Mouse (Mus musculus): Measurements from ENCODE around the gene Pilra. TPM values are rescaled to one million over a fixed set of nuclear protein-coding genes. Genes with fewer than 3 reads are reported as not detected.

The Pilra gene
- polyA plus RNA-seq, 1 experiment from 2014 or later = 0.67 TPM

DNA sequence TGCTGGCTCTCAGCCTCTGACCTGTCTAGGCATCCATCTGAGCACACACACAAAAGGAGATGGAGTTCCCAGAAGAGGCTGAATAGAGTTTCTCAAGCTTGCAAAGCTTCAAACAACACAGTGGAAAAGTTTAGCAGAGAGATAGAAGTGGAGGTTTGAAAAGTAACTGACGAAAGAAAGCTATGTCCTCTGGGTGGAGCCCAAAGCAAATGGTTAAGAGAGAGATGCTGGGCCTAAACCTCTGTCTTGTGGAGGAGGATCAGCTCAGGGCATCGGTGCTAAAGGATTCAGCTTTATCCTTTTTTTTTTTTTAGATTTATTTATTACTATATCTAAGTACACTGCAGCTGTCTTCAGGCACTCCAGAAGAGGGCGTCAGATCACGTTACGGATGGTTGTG lies 27.8 kb downstream of the Pilra start:
- H3K4me1 ChIP-seq (ENCODE audit: control insufficient read depth, insufficient read depth, low read length) = no peaks in the 10 kb centered on the region
- WGBS = 90% methylated on average over 5 of the region's 5 CpGs
- no peak overlapping the region for H3K4me3 ChIP-seq (ENCODE audit: low read depth, low read length)
- no peak overlapping the region for H3K27ac ChIP-seq (ENCODE audit: low read depth, low read length)
- no peaks in the 10 kb centered on the region for H3K27me3 ChIP-seq (replicated peaks; ENCODE audit: control insufficient read depth, insufficient read depth, low read length)
- no peaks in the 10 kb centered on the region for H3K36me3 ChIP-seq (ENCODE audit: control insufficient read depth, insufficient read depth, low read length)
- no peaks in the 10 kb centered on the region for H3K9me3 ChIP-seq (replicated peaks; ENCODE audit: control insufficient read depth, low read length)
- no peak overlapping the region for H3K9ac ChIP-seq (ENCODE audit: low read length)
- no peak overlapping the region for H3K4me2 ChIP-seq (ENCODE audit: low read length)
- no peak for DNase-seq (ENCODE audit: low spot score)
- no peak for ATAC-seq

DNA sequence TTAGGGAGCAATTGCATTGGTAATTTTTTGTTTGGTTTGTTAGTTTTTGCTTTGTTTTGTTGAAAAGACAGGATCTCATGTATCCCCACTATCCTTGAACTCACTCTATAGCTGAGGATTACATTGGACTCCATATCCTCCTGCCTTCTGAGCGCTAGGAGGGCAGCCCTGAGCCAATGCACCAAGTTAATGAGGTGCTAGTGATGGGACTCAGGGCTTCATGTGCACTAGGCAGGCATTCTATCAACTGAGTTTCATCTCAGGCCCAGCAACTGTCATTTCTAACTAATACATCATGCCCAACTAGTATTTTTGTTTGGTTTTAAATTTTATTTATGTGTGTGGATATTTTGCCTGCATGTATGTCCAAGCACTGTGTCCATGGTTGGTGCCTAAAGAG lies 29.9 kb downstream of the Pilra start:
- no peak overlapping the region for H3K4me2 ChIP-seq (ENCODE audit: low read length)
- H3K4me1 ChIP-seq (ENCODE audit: control insufficient read depth, insufficient read depth, low read length) = no peaks in the 10 kb centered on the region
- H3K27me3 ChIP-seq (replicated peaks; ENCODE audit: control insufficient read depth, insufficient read depth, low read length) = no peaks in the 10 kb centered on the region
- no peak overlapping the region for H3K4me3 ChIP-seq (ENCODE audit: low read depth, low read length)
- WGBS = 71% methylated on average over 1 of the region's 1 CpGs
- DNase-seq (ENCODE audit: low spot score) = no peak
- no peak overlapping the region for H3K9ac ChIP-seq (ENCODE audit: low read length)
- H3K27ac ChIP-seq (ENCODE audit: low read depth, low read length) = no peak overlapping the region
- no peaks in the 10 kb centered on the region for H3K9me3 ChIP-seq (replicated peaks; ENCODE audit: control insufficient read depth, low read length)
- H3K36me3 ChIP-seq (ENCODE audit: control insufficient read depth, insufficient read depth, low read length) = no peaks in the 10 kb centered on the region
- no peak for ATAC-seq

- no peak overlapping the region for H3K27ac ChIP-seq (ENCODE audit: low read depth, low read length)
- no peak overlapping the region for H3K4me2 ChIP-seq (ENCODE audit: low read length)
- no peak overlapping the region for H3K9ac ChIP-seq (ENCODE audit: low read length)
- H3K4me1 ChIP-seq (ENCODE audit: control insufficient read depth, insufficient read depth, low read length) = no peaks in the 10 kb centered on the region
- no peak for DNase-seq (ENCODE audit: low spot score)
- H3K36me3 ChIP-seq (ENCODE audit: control insufficient read depth, insufficient read depth, low read length) = no peaks in the 10 kb centered on the region
- WGBS = 85% methylated on average over 3 of the region's 3 CpGs
- H3K27me3 ChIP-seq (replicated peaks; ENCODE audit: control insufficient read depth, insufficient read depth, low read length) = no peaks in the 10 kb centered on the region
- no peak overlapping the region for H3K4me3 ChIP-seq (ENCODE audit: low read depth, low read length)
- H3K9me3 ChIP-seq (replicated peaks; ENCODE audit: control insufficient read depth, low read length) = no peaks in the 10 kb centered on the region
- no peak for ATAC-seq
Observed at GRCm38 (mm10) chr5:137800917-137801316, 35.2 kb downstream of the Pilra start.

- WGBS = 90% methylated on average over 3 of the region's 3 CpGs
- Histone ChIP-seq H3K9me3 (replicated peaks; ENCODE audit: control insufficient read depth, low read length) (no peaks in the 10 kb centered on the region), H3K27me3 (replicated peaks; ENCODE audit: control insufficient read depth, insufficient read depth, low read length) (no peaks in the 10 kb centered on the region), H3K9ac (ENCODE audit: low read length) (no peak overlapping the region), H3K4me2 (ENCODE audit: low read length) (no peak overlapping the region), H3K36me3 (ENCODE audit: control insufficient read depth, insufficient read depth, low read length) (no peaks in the 10 kb centered on the region), H3K4me1 (ENCODE audit: control insufficient read depth, insufficient read depth, low read length) (no peaks in the 10 kb centered on the region), H3K4me3 (ENCODE audit: low read depth, low read length) (no peak overlapping the region), H3K27ac (ENCODE audit: low read depth, low read length) (no peak overlapping the region)
- ATAC-seq (no peak), DNase-seq (ENCODE audit: low spot score) (no peak)
Observed at GRCm38 (mm10) chr5:137796606-137797005, 39.5 kb downstream of the Pilra start.

DNA sequence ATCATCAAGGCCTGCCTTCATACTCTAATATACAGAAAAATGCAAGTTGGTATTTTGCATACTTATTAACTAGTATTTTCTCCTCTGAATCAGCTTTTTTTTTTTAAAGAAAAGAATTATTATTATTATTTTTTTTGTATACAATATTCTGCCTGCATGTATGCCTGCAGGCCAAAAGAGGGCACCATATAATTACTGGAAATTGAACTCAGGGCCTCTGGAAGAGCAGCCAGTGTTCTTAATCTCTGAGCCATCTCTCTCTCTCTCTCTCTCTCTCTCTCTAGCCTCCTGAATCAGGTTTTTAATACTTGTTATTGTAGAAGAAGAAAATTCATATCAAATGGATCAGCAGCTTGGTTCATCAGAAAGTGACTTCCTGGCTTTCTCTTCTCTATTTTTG lies 44.5 kb downstream of the Pilra start:
- no peaks in the 10 kb centered on the region for H3K27me3 ChIP-seq (replicated peaks; ENCODE audit: control insufficient read depth, insufficient read depth, low read length)
- no peak for ATAC-seq
- H3K4me3 ChIP-seq (ENCODE audit: low read depth, low read length) = no peak overlapping the region
- peak; percentile 21 for DNase-seq (ENCODE audit: low spot score)
- no peaks in the 10 kb centered on the region for H3K9me3 ChIP-seq (replicated peaks; ENCODE audit: control insufficient read depth, low read length)
- H3K4me2 ChIP-seq (ENCODE audit: low read length) = no peak overlapping the region
- no peak overlapping the region for H3K9ac ChIP-seq (ENCODE audit: low read length)
- H3K4me1 ChIP-seq (ENCODE audit: control insufficient read depth, insufficient read depth, low read length) = no peaks in the 10 kb centered on the region
- H3K36me3 ChIP-seq (ENCODE audit: control insufficient read depth, insufficient read depth, low read length) = no peaks in the 10 kb centered on the region
- no peak overlapping the region for H3K27ac ChIP-seq (ENCODE audit: low read depth, low read length)

- DNase-seq (ENCODE audit: low spot score) (no peak), ATAC-seq (no peak)
- H3K36me3 ChIP-seq (ENCODE audit: control insufficient read depth, insufficient read depth, low read length) = peaks cover 7% of the 10 kb centered on the region
- H3K4me1 ChIP-seq (ENCODE audit: control insufficient read depth, insufficient read depth, low read length) = peaks cover 12% of the 10 kb centered on the region
- H3K9ac ChIP-seq (ENCODE audit: low read length) = no peak overlapping the region
- no peaks in the 10 kb centered on the region for H3K27me3 ChIP-seq (replicated peaks; ENCODE audit: control insufficient read depth, insufficient read depth, low read length)
- H3K4me2 ChIP-seq (ENCODE audit: low read length) = no peak overlapping the region
- H3K9me3 ChIP-seq (replicated peaks; ENCODE audit: control insufficient read depth, low read length) = no peaks in the 10 kb centered on the region
- WGBS = 94% methylated on average over 2 of the region's 2 CpGs
- H3K4me3 ChIP-seq (ENCODE audit: low read depth, low read length) = no peak overlapping the region
- H3K27ac ChIP-seq (ENCODE audit: low read depth, low read length) = no peak overlapping the region
Observed at GRCm38 (mm10) chr5:137788946-137789531, 47.0 kb downstream of the Pilra start.

GRCm38 (mm10) chr5:137788171-137788570 lies 47.9 kb downstream of the Pilra start:
- WGBS = 77% methylated on average over 24 of the region's 24 CpGs
- no peak for ATAC-seq

GRCm38 (mm10) chr5:137787151-137787928 lies 48.7 kb downstream of the Pilra start, which contains the start of the genes Mepce and Zcwpw1:
Gene Mepce, minus strand, starts transcription at chr5:137787655.
Gene Zcwpw1, plus strand, starts transcription at chr5:137787798.
- peak; percentile 62 for ATAC-seq

More at GRCm38 (mm10) chr5:137788171-137788570, 47.9 kb downstream of the Pilra start:
- H3K4me3 ChIP-seq (ENCODE audit: low read depth, low read length) = peak overlapping the region; percentile 89
- H3K27ac ChIP-seq (ENCODE audit: low read depth, low read length) = no peak overlapping the region
- no peaks in the 10 kb centered on the region for H3K27me3 ChIP-seq (replicated peaks; ENCODE audit: control insufficient read depth, insufficient read depth, low read length)
- H3K9ac ChIP-seq (ENCODE audit: low read length) = 0 out of 2 replicates have a peak overlapping the region, but pooled peaks have one; percentile 21
- DNase-seq (ENCODE audit: low spot score) = no peak
- H3K9me3 ChIP-seq (replicated peaks; ENCODE audit: control insufficient read depth, low read length) = no peaks in the 10 kb centered on the region
- peak overlapping the region; percentile 94 for H3K4me2 ChIP-seq (ENCODE audit: low read length)
- peaks cover 14% of the 10 kb centered on the region for H3K36me3 ChIP-seq (ENCODE audit: control insufficient read depth, insufficient read depth, low read length)
- peaks cover 21% of the 10 kb centered on the region for H3K4me1 ChIP-seq (ENCODE audit: control insufficient read depth, insufficient read depth, low read length)

More at GRCm38 (mm10) chr5:137787151-137787928, 48.7 kb downstream of the Pilra start, which contains the start of the genes Mepce and Zcwpw1:
- Histone ChIP-seq H3K9ac (ENCODE audit: low read length) (peak within 1 kb of the TSS; percentile 67), H3K4me1 (ENCODE audit: control insufficient read depth, insufficient read depth, low read length) (peaks cover 26% of the 10 kb centered on the region), H3K9me3 (replicated peaks; ENCODE audit: control insufficient read depth, low read length) (no peaks in the 10 kb centered on the region), H3K36me3 (ENCODE audit: control insufficient read depth, insufficient read depth, low read length) (peaks cover 22% of the 10 kb centered on the region), H3K27me3 (replicated peaks; ENCODE audit: control insufficient read depth, insufficient read depth, low read length) (no peaks in the 10 kb centered on the region), H3K4me3 (ENCODE audit: low read depth, low read length) (peak within 1 kb of the TSS; percentile 89), H3K4me2 (ENCODE audit: low read length) (peak within 1 kb of the TSS; percentile 94), H3K27ac (ENCODE audit: low read depth, low read length) (peak within 1 kb of the TSS; percentile 98)
- DNase-seq (ENCODE audit: low spot score) = peak; percentile 98
- under 1% methylated on average over 48 of the region's 48 CpGs for WGBS
